Mouse (Mus musculus) hindbrain, postnatal 0 days (tissue): ENCODE results near the gene Phc2. TPM values are rescaled to one million over a fixed set of nuclear protein-coding genes. Genes with fewer than 3 reads are reported as not detected.
A peak's percentile ranks its signal among the peaks of the same experiment; 100 is the strongest.

Experiments used
- ATAC-seq: fragments of 200-750 bp; cut with Nextera tagmentation; 2 replicates; pipeline ENCODE4 v1.8.0; 2017; ENCODE audit warnings: mild to moderate bottlenecking, moderate TSS enrichment, moderate library complexity
- DNase-seq: peaks from one replicate; pipeline ENCODE4 v3.0.0-alpha.2; 2015; ENCODE audit warnings: low spot score
- H3K27ac ChIP-seq: fragments of 300-500 bp; sonication (generic); 2 replicates; pipeline ENCODE4 v1.5.1; 2014; ENCODE audit warnings: mild to moderate bottlenecking
- H3K27me3 ChIP-seq: fragments of 300-500 bp; sonication (generic); 2 replicates; pipeline ENCODE4 v1.6.1; 2014; ENCODE audit warnings: low read length, mixed read lengths; ENCODE audit not compliant: insufficient read depth
- H3K36me3 ChIP-seq: fragments of 300-500 bp; sonication (generic); 2 replicates; pipeline ENCODE4 v1.6.1; 2014; ENCODE audit warnings: low read length, mixed read lengths; ENCODE audit not compliant: insufficient read depth
- H3K4me1 ChIP-seq: fragments of 300-500 bp; sonication (generic); 2 replicates; pipeline ENCODE4 v1.6.1; 2014; ENCODE audit warnings: antibody characterized with exemption, low read length, mixed read lengths; ENCODE audit not compliant: insufficient read depth
- H3K4me2 ChIP-seq: fragments of 300-500 bp; sonication (generic); 2 replicates; pipeline ENCODE4 v1.6.1; 2014; ENCODE audit warnings: low read depth, mild to moderate bottlenecking, low read length, moderate library complexity, mixed read lengths
- H3K4me3 ChIP-seq: fragments of 300-500 bp; sonication (generic); 2 replicates; pipeline ENCODE4 v1.5.1; 2014; ENCODE audit warnings: low read length
- H3K9ac ChIP-seq: fragments of 300-500 bp; sonication (generic); replicated peaks from 2 replicates; pipeline ENCODE4 v1.6.1; 2014; ENCODE audit warnings: mild to moderate bottlenecking, low read length, moderate library complexity, mixed read lengths
- H3K9me3 ChIP-seq: fragments of 300-500 bp; sonication (generic); 2 replicates; pipeline ENCODE4 v1.6.1; 2016; ENCODE audit warnings: low read length, mixed read lengths
- CTCF ChIP-seq: IDR thresholded peaks from 2 replicates; pipeline ENCODE4 v1.5.1; 2016; ENCODE audit warnings: antibody characterized with exemption, control low read depth, low read depth
- WGBS: fragments of 180-500 bp; shearing (Covaris S2); extraction: QIAGEN DNeasy Blood & Tissue Kit; methylation state at CpG from one replicate; pipeline ENCODE4 v1.1.7; 2014; 5-methylcytosine and 5-hydroxymethylcytosine counted together
- polyA plus RNA-seq: library from polyadenylated mRNA; unstranded; fragments of >200 nt; fragmentation: Nextera tagmentation; extraction: Ambion mirVana; gene quantifications from 2 replicates; pipeline ENCODE4 v1.2.1, GENCODE M21; 2015
- total RNA-seq: library from RNA; depleted of rRNA; stranded (reverse); fragments of >200 nt; gene quantifications from 2 replicates; pipeline ENCODE4 v1.2.3, GENCODE M21; 2014

The Phc2 gene
- total and polyA plus RNA-seq, 2 experiments from 2014 or later = 50.7 to 125 TPM

DNA sequence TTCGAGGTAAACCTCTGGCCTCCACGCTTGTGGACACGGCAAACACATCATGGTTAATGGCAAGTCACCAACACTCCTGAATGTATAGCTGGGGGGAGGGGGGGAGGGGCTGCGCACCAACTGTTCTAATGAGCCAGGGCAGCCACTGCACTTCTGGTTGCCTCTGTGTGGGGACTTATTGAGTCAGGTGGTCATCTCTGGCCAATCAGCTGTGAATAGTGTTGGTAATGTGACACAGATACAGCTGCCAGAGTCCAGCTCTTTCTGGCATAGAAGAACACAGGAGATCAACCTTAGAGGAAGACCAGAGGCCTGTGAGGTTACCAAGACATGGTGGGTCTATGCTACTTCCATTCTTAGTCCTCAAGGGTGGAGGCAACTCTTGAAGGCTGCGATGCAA, 116.2 kb downstream of the Phc2 start:
- 83% methylated on average over 5 of the region's 5 CpGs for WGBS
- Histone ChIP-seq H3K4me3 (no peak overlapping the region), H3K36me3 (peaks cover 9% of the 10 kb centered on the region; the same call in 1 of the 2 replicates), H3K4me2 (no peak overlapping the region), H3K27ac (no peak overlapping the region), H3K4me1 (no peaks in the 10 kb centered on the region), H3K9ac (no peak overlapping the region), H3K27me3 (no peaks in the 10 kb centered on the region), H3K9me3 (no peaks in the 10 kb centered on the region)
- no peak for ATAC-seq
- DNase-seq = no peak
- no peak for TF ChIP-seq CTCF

DNA sequence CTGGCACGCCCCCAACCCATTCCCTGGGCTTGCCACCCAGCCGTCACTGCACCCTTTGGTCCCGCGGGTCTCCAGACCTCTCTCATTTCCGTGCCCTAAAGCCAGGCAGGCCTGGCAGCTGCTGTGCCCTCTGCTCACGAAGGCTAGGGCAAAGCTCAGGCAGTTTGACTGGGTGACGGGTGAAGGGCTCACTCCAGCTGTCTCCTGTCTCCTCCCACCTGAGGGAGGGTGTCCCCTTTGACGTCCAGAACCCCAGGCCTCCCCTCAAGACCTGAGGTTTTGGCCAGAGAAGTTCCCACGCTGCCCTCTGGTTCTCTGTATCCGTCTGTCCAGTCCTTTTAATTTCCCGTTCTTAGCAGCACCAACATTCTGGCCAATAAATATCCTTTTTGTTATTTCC, 119.3 kb downstream of the Phc2 start:
- no peak overlapping the region for H3K27ac ChIP-seq
- TF ChIP-seq CTCF = no peak
- H3K27me3 ChIP-seq = no peaks in the 10 kb centered on the region
- H3K9ac ChIP-seq = no peak overlapping the region
- ATAC-seq (no peak), DNase-seq (no peak)
- H3K4me3 ChIP-seq = no peak overlapping the region
- no peaks in the 10 kb centered on the region for H3K4me1 ChIP-seq
- WGBS = 84% methylated on average over 11 of the region's 11 CpGs
- no peak overlapping the region for H3K4me2 ChIP-seq
- peaks cover 20% of the 10 kb centered on the region; the same call in 1 of the 2 replicates for H3K36me3 ChIP-seq
- no peaks in the 10 kb centered on the region for H3K9me3 ChIP-seq

DNA sequence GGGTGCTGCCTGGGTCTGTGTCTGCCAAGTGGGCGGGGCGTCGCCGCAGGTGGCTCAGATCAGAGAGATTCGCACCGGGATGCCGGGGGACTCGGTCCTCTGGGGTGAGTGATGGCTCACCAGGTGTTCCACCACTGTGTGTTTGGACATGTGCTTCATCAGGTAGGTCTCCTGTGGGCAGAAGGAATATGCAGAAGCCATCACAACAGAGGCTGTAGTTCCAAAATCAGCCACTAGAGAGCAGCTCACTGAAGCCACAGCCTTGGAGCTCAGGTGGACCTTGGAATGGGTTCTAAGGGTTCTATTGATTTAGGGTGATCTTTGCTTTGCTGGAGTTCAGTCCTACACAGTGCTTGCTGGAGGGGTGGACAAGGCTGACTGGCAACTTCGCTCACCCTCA, 120.0 kb downstream of the Phc2 start:
- Histone ChIP-seq H3K9ac (no peak overlapping the region), H3K27ac (no peak overlapping the region), H3K27me3 (no peaks in the 10 kb centered on the region), H3K4me1 (no peaks in the 10 kb centered on the region), H3K9me3 (no peaks in the 10 kb centered on the region), H3K4me3 (no peak overlapping the region), H3K4me2 (no peak overlapping the region), H3K36me3 (peaks cover 20% of the 10 kb centered on the region; the same call in 1 of the 2 replicates)
- ATAC-seq = no peak
- DNase-seq = peak; percentile 77
- WGBS = 91% methylated on average over 9 of the region's 9 CpGs
- TF ChIP-seq CTCF = peak; percentile 81

DNA sequence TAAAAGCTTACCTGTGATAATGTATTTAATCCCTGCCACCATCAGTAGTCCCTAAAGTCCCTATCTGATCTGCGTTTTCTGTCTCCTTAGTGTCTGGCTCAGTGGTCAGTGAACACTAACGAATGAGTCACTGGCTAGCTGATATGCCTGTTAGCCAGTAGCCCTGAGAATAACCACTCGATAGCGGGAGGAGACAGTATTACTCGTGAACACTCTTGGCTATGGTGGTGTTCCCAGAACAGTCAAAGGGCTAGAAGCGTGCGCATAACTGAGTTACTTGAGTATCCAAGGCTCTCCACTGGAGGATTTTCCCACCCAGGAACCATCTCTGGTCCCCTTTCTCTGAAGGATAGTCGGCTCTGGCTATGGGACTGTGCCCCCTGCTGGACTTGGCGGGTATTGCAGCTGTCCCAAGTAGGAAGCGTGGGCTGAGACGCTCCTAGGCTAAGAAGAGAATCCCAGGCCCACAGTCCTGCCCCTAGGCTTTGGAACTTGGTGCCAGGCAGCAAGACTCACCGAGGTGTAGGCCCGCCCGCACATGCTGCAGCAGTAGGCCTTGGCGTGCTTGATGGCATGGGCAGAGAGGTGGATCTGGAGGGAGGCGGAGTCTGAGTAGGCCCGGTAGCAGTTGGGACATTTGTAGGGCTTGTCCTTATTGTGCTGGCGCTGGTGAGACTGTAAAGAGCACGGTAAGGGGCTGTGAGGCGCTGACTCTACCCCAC, 122.2 kb downstream of the Phc2 start:
- no peak overlapping the region for H3K9ac ChIP-seq
- no peak overlapping the region for H3K4me2 ChIP-seq
- no peaks in the 10 kb centered on the region for H3K27me3 ChIP-seq
- H3K4me1 ChIP-seq = no peaks in the 10 kb centered on the region
- 42% methylated on average over 20 of the region's 20 CpGs for WGBS
- peak; percentile 78 for ATAC-seq
- TF ChIP-seq CTCF = peak; percentile 99
- no peaks in the 10 kb centered on the region for H3K9me3 ChIP-seq
- H3K36me3 ChIP-seq = peaks cover 40% of the 10 kb centered on the region; the same call in 1 of the 2 replicates
- H3K4me3 ChIP-seq = no peak overlapping the region
- H3K27ac ChIP-seq = no peak overlapping the region
- DNase-seq = peak; percentile 82

DNA sequence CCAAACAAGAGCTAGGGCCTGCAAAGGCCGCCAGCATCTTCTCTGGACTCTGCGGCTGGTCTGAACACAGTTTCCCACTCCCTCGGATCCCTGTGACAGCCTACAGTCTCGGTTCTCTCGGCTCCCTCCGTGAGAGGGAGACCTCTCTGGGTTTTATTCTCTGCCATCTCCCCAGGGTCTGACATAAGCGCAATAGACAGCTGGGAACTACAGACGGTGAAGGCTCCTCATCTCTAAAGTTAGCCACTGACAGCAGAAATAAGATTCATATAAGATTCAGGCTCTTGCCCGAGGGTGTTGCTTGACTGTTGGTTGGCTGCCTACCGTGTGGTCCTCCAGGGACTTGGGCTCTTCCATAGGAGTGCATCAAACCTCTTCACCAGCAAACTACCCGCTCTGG, 123.1 kb downstream of the Phc2 start:
- H3K27me3 ChIP-seq = no peaks in the 10 kb centered on the region
- H3K27ac ChIP-seq = no peak overlapping the region
- no peaks in the 10 kb centered on the region for H3K4me1 ChIP-seq
- no peak overlapping the region for H3K9ac ChIP-seq
- H3K4me3 ChIP-seq = no peak overlapping the region
- WGBS = 79% methylated on average over 11 of the region's 11 CpGs
- peaks cover 48% of the 10 kb centered on the region; the same call in 1 of the 2 replicates for H3K36me3 ChIP-seq
- no peak for TF ChIP-seq CTCF
- DNase-seq (no peak), ATAC-seq (no peak)
- H3K9me3 ChIP-seq = no peaks in the 10 kb centered on the region
- H3K4me2 ChIP-seq = no peak overlapping the region

DNA sequence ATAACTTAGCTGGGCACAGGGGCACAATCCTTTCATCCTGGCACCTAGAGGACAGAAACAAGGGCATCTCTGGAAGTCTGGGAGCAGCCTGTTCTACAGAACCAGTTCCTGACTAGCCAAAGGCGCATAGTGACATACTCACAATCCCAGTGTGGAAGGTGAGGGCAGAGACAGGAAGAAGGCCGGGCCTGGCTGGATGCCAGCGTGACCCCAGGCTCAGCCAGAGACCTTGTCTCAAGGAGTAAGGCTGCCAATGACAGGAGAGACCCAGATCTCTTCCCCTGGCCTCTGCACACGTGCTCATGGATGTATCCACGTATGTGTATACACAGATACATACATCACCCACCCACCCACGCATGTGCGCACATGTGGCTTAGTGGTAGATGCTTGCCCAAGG, 127.5 kb downstream of the Phc2 start:
- 86% methylated on average over 7 of the region's 7 CpGs for WGBS
- DNase-seq (no peak), ATAC-seq (no peak)
- peaks cover 59% of the 10 kb centered on the region for H3K36me3 ChIP-seq
- H3K9me3 ChIP-seq = no peaks in the 10 kb centered on the region
- no peaks in the 10 kb centered on the region for H3K27me3 ChIP-seq
- H3K4me3 ChIP-seq = no peak overlapping the region
- no peak overlapping the region for H3K9ac ChIP-seq
- TF ChIP-seq CTCF = no peak
- 0 out of 2 replicates have a peak overlapping the region, but pooled peaks have one; percentile 7 for H3K27ac ChIP-seq
- H3K4me1 ChIP-seq = no peaks in the 10 kb centered on the region
- H3K4me2 ChIP-seq = no peak overlapping the region

DNA sequence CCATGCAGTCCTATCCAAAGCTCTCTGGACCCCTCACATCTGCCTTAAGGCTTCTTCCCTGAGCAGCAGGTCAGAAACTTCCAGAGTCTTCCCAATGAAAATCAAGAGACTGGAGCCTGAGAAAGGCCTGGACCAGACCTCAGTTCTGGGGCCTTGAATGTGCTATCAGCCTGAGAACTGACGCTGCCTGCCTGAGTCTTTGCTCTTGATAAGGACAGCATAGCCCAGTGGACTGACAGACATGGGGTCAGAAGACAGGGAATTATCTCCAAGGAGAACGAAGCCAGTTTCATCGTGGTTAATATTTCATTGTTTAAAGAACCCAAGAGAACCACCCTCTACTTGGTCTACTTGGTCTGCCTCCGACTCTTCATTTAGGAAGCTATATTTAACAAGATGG, 128.1 kb downstream of the Phc2 start:
- no peak overlapping the region; the same call in 1 of the 2 replicates for H3K27ac ChIP-seq
- H3K4me2 ChIP-seq = no peak overlapping the region
- no peak for TF ChIP-seq CTCF
- H3K4me3 ChIP-seq = no peak overlapping the region
- ATAC-seq (no peak), DNase-seq (no peak)
- peaks cover 61% of the 10 kb centered on the region for H3K36me3 ChIP-seq
- 78% methylated on average over 4 of the region's 4 CpGs for WGBS
- no peaks in the 10 kb centered on the region for H3K9me3 ChIP-seq
- H3K4me1 ChIP-seq = no peaks in the 10 kb centered on the region
- H3K27me3 ChIP-seq = no peaks in the 10 kb centered on the region
- H3K9ac ChIP-seq = no peak overlapping the region
